Mouse (Mus musculus) v-Abl transformed pro-B cells (cell line): Measurements from ENCODE around the gene Gnaq.

Experiments
- in situ Hi-C, 2 experiments: fragments of 400-800 bp; cut with MboI; formaldehyde crosslinking; loops; one replicate each; pipeline ENCODE4 v1.15.1; 2025; ENCODE audit not compliant: unreplicated experiment in 2 of 2

Gnaq gene

DNA sequence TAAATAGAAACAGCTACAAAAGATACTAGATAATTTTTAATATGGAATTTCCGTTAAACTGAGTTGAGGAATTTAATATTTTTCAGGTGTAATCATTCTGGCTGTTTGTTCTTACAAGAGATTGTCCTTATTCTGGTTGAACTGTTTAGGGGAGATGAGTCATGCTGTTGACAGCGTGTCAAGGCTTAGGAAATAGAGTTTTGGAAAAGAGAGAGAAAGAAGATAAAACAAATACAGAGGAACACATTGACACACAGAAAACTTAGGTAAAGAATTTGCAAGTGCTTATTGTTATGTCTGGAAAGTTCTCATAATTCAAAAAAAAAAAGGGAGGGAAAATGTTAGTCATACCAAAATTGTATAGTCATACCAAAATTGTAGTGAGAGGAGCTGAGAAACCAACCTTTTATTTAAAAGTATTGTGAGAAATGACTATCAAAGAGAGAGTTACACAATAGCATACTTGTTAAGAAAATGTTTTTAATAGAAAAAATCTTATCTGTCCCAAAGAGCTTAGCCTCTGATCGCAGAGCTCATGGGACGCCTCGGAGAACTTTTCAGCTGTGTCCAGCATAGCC is 285.5 kb downstream of the Gnaq start:
- in situ Hi-C loops: no loop called here

DNA sequence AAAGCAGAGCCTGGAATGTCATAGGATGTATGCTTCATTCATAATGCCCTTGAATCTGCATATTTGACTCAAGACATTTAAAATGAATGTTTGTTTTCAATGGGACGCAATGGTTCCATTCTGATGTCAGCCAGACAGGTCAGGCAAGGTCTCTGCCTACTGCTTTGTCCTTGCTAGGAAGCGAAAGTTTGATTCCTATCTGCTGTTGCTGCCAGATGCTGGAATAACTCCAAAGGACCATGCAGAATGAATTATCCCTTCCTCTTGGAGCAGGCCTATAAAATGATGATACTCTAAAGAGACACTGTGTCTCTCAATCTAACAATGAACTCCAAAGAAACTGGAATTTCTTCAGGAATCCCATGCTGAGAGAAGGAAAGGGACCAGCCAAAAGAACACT is 293.0 kb downstream of the Gnaq start:
- in situ Hi-C loops: no loop called here

DNA sequence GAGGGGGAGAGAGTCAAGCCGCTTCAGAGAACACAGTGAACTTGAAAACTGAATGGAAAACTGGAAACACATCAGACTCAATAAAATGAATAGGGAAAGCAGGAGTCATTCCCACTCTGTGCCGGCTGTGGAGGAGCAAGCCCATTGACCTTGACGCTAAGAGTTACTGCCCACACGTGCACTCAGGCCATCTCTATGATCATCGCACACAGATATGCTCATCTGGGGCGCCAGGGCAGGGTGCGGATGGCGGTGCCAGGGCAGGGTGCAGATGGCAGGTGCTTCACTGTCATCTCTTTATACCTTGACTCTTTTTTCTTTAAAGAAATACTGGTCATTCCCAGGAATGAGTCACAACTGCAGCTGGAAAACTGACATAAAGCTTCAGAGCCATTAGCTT is 298.7 kb downstream of the Gnaq start:
- in situ Hi-C loops: no loop called here

DNA sequence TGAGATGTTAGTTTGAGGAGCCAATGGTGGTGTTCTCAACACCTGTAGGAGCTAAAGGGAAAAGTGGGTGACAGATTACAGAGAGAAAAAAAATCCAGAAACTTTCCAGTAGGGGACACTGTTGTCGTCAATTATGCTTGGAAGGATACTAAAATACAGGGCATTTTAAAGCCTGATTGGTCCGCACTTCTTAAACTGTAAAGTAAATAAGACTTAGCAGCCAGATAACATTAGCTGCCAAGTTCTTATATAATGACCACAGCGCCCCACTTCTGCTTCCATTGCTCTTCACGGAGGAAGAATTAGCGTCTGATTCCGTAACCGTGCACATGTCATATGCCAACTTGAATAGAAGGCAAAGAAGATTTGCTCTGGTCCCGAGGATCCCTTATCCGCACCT is 302.2 kb downstream of the Gnaq start:
- in situ Hi-C loops: no loop called here

DNA sequence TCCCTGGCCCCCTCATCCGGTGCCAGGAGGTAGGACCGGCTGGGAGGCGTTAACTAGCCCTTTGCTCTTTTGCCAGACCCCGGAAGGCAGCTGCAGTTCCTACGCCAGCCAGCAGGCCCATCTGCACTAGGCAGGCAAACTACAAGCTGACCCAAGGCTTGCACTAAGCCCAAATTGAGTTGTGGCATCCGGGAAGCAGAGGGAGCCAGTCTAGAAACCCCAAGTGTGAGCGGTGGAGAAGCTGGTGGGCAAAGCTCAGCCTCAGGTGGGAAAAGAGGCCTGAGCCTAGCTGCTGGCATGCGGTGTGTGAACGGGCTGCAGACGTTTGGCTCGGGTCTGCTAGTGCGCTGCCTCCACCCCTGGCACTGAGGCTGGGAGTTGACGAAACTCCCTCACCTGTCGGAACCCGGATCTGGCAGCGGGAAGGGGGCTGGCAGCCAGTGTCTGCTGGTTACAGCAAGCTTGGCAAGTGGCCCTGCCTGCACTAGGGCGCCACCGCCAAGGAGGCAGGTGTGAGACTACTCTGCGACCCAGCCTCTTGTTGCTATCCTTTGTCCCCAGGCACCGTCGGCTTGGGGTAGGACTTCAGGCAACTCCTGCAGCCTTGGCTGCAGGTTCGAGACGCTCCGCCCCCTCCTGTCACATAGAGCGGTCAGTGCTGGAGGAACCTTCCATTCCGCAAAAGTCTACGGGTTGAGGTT is 303.1 kb downstream of the Gnaq start, which contains the start of gene Gna14:
Gene Gna14, plus strand, starts transcription at position 232 of the 701 bp plus-strand sequence.
- in situ Hi-C loops: no loop called here

GRCm38 (mm10) chr19:16436335-16437169 is 303.9 kb downstream of the Gnaq start:
- in situ Hi-C loops: no loop called here
